Mouse (Mus musculus) mesoderm, embryonic 11.5 days (tissue): ENCODE measurements around the gene Srl.
A peak's percentile ranks its signal among the peaks of the same experiment; 100 is the strongest.
"Not testable (repeated sequence)": the region's sequence is repeated elsewhere in the genome, so short reads cannot be mapped to it uniquely, and the experiment has no call there.

ENCODE experiments used
- DNase-seq: peaks from one replicate; pipeline ENCODE4 v3.0.0-alpha.2; 2012; ENCODE audit warnings: low read depth, low spot score

Gene Srl

DNA sequence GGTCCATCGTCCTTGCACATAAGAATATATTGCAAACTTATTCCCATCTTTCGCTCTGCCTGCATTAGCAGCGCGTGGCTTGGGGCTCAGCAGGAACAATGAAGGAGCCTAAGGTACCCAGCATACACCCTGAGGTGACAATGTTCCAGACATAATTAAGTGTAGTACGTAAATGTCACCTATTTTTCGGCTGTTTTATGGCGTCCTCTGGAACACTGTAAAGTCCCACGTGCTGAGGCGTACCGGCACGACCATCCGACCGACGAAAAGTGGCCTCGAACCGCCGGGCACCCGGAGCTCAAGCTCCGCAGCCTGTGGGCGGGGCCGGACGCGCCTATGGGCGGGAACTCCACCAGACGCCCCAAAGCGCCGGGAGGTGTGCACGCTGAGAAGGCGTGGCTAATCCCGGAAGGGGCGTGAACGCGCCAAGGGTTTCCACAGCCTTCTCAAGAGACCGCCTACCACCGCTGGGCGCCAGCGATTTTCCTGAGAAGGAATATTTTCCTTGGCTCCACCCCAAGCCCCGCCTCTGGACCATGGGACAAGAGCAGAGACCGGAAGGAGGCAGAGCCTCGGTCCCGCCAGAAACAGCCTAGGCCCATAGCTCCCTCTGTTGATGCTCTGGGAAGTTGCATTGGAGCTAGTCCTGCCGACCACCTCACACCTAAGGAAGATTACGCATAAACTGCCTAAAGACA lies at the start of gene Srl:
Gene Srl, minus strand, starts transcription at position 316 of the 698 bp plus-strand sequence.
- DNase-seq, result peak; percentile 100

DNA sequence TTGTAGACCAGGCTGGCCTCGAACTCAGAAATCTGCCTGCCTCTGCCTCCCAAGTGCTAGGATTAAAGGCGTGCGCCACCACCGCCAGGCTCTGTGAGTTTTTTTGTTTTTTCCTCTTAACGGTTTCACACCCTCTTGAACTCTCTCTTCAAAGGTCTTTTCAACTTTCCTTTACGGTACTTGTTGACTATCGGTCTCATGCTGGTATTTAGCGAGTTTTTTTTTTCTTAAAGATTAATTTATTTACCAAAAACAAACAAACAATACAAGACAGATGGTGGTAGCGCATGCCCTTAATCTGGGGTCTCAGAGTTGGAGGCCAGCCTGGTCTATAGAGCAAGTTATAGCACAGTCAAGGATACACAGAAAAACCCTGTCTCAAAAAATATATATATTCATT lies 48.6 kb upstream of the Srl start:
- peak; percentile 76 for DNase-seq

DNA sequence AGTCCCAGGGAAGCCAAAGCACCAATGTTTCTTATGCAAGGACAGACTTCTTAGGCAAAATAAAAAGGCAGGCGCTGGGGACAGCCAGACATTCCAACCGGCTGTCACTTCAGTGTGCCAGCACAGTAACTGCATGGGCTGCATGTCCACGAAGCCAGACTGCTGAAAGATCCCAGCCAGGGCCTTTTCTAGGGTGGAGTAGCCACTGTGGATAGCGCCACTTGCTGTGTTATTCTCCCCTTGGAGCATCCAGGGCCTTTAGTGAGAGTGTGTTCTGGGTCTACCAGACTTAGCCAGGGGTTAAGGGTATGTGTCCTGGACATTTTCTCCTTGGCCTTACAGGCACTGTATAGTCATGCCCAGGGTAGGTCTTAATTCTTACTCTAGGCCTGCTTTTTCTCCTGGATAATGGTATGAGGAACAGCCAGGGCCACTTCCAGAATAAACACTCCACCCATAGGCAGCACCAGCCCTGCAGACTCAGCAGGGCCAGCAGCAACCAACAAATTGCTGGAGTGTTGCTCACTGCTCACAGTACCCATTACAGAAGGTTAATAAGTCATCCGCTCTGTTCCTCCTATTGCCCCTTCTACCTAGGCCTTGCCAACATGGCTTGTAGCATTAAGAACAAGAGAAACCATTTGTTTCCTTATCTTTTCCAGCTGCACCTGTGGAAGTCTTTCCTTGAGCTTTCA lies 46.0 kb upstream of the Srl start:
- no peak for DNase-seq

DNA sequence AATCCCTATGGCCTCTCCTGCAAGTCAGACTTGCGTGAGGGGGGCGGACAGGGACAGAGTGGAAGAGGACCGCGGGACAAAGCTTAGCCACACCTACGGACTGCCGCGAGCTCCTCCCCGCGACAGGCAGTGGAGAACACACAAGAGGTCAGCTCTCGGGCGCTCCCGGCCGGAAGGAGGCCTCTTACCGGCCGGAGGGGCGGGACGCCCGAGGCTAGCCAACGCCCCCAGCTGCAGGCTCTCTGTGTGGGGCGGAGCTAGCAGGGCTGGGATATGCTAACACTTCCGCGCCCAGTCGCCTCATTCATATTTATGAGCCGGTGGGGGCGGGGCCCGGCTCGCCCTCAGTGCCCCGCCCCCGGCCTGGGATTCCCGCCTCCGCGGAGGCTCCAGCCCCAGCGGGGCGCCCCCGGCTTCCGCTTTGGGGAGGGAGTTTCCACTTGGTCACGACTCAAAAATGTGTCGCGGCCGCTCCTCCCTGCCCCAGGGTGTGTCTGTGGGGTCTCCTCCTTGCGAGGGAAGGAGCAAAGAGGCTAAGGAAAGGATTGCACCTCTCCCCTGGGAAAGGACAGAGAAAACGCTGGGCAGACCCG lies 45.0 kb upstream of the Srl start:
- DNase-seq, result peak; percentile 98

DNA sequence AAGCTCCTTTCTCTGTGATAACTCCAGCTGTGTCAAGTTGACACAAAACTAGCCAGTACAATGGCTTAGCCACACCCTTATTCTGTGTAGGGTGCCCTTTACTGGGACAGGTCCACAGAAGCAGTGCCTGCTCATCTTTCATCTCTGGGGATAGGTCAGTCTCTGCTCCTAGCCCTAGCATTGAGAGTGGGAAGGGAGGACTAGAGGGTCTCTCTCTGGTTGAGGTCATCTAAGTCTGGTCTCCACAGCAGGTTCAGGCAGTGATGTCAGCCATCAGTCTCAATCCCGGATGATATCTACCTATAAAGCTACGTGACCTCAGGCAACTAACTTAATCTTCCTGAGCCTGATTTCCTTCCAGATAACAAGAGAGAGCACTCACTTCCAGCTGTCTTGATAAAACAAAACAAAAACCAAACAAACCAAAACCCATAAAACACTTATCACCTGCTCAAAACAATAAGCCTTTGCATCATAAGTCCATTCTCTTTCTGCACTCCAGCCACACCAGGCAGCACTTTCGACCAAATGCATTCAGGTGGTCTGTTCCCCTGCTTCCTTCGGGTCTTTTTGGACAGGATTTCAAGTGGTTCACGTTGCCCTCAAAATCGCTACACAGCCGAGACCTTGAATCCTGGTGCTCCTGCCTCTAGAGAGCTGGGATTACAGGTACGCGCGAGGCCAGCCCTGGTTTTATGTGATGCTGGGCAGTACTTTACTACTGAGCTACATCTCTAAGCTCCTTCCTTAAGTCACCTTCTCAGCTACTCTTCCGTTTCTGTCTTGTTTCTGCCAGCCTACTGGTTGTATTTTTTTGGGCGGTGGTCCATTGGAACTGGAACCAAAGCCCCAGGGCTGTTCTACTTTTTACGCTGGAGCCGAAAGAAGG lies 44.3 kb upstream of the Srl start:
- DNase-seq, result no peak

DNA sequence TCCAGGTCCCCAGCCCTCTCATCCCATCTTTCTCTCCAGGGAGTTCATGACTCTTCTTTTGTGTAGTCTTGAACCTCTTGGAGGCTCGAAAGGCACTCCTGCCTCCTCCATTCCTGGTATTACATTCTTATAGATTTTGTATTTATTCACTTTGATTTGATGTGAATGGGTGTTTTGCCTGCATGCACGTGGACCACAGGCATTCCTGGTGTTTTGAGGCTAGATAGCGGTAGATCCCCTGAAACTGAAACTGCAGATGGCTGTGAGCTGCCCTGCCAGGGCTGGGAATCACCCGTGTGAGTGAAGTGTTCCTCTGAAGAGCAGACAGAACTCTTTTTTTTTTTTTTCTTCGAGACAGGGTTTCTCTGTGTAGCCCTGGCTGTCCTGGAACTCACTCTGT lies 42.8 kb upstream of the Srl start:
- DNase-seq, result no peak

DNA sequence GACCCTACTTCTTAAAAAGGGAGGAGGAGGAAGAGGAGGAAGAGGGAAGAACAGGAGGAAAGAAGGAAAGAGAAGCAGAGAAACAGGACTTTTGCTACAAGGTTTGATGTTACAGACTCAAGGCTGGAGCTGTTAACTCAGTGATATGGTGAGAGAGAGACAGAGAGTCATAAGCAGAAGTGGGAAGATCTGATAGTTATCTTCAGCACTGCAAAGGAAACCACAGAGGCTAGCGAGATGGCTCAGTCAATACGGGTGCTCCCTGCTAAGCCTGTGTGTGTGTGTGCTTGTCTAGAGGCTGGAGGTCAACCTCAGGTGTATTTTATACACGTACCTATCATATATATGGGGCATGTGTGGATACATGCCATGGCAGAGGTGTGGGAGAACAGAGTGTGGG lies 42.2 kb upstream of the Srl start:
- no peak for DNase-seq

DNA sequence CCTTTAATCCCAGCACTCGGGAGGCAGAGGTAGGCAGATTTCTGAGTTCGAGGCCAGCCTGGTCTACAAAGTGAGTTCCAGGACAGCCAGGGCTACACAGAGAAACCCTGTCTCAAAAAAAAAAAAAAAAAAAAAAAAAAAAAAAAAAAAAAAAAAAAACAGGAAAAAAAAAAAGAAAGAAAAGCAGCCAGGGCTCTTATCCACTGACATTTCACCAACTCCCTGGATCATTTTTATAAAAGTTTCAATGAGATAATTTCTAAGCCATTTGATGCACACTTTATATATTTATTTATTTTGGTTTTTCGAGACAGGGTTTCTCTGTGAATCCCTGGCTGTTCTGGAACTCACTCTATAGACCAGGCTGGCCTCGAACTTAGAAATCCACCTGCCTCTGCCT lies 39.6 kb upstream of the Srl start:
- DNase-seq, result not testable (repeated sequence)

DNA sequence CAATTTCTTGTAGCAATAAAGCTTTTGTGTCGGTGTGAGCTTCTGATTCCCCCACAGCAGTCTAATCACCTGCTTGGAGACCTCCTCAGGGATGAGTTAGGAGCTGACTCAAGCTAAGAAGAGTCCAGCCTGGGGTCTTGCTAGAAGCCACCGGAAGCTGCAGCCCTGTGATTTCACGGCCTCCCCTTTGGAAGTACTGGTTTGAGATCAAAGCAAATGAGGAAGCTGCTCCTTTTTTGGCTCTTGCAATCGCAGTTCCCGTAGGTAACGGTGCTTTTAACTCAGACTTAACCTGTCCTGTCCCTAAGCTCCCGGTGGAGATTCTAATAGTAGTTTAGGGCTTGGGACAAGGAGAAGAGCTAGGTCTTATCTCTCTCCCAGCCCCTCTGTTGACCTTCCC lies 37.0 kb upstream of the Srl start:
- no peak for DNase-seq

DNA sequence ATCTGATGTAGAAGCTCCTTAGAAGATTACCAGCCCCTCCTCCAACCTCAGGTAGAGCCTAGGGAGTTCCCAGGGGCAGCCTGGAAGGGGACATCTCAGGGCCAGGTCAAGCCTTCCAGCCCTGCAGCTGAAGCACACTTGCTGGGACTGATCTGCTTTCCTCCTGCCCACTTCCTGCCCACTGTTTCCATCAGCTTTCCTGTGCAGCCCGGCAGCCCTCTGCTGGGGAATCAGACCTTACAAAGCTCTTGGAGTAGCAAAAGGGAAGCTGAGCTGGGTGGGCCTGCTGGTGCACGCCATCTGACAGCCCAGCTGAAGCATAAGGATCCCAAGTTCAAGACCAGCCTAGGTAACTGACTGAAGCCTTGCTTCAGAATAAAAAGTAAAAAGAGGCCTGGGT lies 35.3 kb upstream of the Srl start:
- no peak for DNase-seq

DNA sequence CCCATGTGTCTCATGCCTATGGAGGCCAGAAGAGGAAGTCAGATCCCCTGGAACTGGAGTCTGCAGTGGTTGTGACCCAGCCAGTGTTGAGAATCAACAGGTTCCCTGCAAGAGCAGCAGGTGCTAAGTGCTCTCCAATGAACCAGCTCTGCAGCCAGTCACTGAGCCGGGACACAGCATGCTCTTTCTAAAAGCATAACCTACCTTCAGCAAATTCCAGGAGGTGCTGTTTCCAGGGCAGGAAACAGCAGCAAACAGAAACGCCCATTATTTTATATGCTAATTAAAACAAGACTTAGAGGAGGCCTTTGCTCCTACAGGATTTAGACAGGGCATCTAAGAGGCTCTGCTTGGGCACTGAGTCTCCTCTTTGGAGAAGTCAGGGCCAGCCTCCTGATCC lies 34.4 kb upstream of the Srl start:
- no peak for DNase-seq

DNA sequence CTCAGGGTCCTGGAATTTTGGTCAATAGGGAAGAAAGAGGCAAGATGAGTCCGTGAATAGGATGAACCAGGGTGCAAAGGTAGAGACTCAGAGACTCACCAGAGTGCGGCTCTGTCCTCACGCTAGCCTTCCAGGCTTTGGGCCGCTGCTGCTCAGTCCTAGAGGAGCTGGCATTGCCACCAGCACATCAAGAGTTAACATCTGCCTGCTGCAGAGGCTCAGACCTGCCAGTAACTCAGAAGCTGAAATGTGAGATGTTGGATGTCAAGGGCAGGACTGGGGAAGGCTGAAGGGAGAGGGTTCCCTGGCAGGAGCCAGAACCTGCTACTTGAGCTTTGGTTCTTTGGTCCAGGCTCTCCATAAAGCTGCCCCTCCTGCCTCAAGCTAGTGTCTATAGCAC lies 29.1 kb upstream of the Srl start:
- peak; percentile 21 for DNase-seq

DNA sequence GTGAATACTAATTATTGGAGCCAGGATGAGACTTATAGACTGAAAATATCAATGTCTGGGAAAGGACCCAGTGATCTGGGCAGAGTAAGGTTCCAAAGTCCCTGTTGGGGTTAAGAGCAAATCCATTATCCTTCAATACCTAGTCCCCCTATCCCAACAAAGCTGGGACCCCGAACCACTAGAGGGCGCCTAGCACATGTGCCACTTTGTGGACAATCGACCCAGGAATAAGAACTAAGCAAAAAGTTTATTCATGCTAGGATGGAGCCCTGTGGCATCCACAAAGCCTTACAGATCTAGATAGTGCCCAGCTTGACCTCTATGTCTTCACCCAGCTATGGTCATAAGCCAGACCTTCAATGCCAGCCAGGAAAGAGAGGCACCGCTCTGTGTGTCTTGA lies 26.3 kb upstream of the Srl start:
- peak; percentile 88 for DNase-seq

DNA sequence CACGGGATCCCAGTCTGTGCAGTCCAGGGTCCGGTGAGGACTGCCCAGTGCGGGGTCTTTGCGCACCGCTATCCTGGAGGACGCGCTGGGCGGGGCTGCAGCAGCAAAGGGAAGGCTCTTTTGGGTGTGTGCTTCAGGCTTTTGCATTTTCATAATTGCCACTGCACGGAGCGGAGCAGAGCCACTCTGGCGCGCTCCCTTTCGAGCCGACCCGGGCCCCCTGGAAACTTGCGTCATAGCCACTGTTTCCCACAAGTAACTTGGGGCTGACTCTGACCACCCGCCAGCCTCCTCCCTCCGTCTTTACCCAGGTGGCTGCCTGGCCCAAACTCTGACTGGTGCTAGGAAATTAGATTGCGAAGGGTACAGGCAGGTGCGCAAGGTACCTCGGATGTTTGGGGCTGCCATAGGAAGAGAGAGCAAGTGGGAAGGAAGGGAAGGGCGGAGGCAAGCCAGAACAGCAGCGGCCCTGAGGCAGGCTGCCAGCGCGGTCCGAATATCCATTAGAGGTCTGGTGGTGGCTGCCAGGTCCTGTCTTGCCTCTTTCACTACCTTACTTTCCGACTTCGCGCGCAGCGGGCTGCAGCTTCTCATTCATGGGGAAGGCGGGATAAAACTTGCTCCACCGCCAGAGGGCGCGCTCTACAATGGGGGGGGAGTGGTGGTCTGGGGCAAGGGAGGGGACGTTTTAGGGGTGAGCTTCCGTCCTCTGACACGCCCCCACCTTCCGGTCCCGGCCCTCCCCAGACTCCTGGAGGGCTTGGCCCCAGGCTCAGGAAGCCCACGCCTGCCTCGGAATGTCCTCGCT lies 18.7 kb upstream of the Srl start:
- peak; percentile 58 for DNase-seq

DNA sequence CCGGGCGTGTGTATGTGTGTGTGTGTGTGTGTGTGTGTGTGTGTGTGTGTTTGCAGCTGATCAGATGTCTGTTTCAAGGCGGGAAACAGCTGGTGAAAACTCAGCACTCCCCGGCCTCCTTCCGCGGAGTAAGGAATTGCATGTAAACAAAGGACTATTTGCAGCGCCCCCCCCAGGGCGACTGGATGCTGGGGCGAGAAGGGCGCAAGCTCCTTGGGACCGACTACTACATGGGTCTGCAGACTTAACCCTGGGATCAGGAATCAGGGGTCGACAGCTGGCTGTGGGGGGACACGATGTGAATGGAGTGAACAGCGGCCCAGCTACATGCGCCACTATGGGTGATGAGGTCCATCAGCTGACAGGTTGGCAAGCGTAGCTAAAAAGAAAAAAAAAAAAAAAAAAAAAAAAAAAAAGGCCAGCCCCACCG lies 18.1 kb upstream of the Srl start, which contains the start of gene Tfap4:
Gene Tfap4, minus strand, starts transcription at position 140 of the 430 bp plus-strand sequence.
- peak; percentile 92 for DNase-seq

DNA sequence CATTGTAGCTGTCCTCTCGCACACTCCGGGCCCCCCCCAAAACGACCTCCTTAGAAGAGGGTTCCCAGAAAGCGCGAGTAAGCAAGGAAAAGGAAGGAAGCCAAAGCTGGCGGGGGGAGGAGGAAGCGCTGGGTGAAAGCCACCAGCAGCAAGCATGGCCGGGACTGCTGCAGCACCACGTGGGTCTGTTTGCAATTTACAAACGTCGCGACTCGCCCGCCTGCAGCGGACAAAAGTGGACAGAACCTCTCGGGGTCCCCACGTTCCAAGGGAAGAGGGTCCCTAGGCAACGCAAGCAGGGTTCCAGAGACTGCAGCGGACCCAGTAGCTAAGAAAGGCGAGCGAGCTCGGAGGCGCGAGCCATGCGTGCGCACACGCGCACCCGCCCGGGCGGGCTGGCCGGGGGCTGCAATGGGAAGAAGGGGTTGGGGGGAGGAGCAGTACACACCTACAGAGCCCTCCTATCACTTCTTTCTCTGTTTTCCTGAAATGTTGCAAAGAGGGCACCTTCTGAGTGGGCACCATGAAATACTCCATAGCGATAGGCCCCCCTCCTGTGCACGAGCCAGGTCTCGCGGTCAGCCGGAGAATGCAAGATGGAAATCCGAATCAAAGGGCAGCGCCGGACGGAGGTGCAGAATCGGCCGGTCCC lies 17.5 kb upstream of the Srl start:
- no peak for DNase-seq

DNA sequence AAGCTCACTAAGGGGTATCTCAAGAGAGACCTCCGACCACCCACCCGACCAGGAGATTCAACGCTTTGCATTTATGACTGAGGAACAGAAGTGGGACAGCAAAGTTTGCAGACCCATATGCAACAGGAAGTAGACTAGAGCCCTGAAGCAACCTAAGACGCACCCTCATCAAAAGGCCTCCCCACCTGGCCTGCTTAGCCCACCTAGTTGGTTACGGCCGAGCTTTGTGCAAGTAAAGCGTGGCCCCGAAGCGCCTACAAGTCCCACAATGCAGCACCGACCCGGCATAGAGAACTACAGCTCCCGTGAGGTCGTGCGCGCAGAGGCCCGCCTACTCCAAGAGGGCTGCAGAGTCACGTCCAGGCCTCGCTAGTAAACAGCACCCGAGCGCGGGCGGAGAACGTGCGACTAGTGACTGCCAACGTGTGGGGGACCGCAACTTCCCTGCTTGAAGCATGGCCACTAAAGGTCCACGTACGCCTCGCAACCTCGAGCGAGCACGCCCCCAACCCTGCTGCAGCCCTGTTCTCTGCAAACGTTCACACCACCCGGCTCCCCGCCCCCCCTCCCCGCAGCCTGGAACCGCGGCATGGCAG lies 16.9 kb upstream of the Srl start:
- DNase-seq, result peak; percentile 92

DNA sequence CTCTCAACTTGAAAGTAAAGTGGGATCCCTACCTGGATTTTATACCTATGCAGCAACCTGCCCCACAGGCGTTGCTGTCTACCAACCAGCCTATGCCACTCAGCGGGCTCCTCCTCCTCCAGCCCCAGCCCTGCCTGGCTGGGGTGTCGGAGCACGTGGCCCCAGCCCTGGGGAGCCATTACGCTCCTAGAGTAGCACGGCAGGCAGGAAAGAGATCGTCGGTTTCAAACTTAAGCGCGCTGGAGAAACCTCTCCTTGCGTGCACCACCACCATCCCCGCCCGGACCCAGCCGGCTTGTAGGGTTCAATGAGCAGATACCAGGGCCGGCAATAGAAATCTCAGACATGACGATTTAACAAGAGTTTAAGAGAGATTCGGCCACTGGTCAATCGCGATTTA lies 16.3 kb upstream of the Srl start:
- peak; percentile 66 for DNase-seq

DNA sequence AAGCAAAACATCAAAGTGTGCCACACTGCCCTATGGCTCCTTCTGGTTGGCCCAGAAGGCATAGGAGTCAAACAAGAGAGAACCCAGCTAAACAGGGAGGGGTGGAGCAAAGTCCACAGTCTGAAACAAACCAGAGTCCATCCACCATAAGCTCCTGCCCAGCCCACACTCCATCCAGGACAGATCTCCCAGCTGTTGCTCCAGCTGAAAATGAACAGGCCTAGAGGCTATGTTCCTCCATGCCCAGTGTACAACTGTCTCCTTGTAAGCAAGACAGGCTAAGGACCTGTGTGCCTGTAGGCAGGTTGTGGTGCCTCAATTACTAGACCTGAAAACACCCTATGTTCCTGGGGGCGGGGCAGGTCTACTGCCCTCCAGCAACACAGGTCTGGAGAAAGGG lies 15.5 kb upstream of the Srl start:
- DNase-seq, result no peak

DNA sequence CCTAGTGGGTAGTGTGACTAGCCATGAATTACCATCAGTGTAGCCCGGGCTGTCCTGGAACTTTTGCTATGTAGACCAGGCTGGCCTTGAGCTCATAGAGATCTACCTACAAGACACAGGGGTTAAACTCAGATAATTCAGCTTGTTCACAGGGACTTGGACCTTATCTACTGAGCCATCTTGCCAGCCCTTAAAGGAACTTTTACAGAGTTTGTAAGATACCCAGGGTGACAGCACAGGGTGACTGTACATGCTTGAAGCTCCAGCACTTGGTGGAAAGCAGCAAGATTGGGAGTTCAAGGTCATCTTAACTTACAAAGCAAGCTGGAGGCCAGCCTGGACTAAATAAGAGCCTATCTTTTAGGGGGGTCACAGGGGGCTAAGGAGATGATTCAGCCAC lies 13.9 kb upstream of the Srl start:
- no peak for DNase-seq
